Mouse (Mus musculus) forebrain, postnatal 0 days (tissue): ENCODE measurements around the gene Tesc. TPM values are rescaled to one million over a fixed set of nuclear protein-coding genes. Genes with fewer than 3 reads are reported as not detected.

Source experiments
- ATAC-seq: fragments of 200-750 bp; cut with Nextera tagmentation; 2 replicates; pipeline ENCODE4 v1.8.0; 2017; ENCODE audit warnings: mild to moderate bottlenecking, moderate library complexity
- DNase-seq: peaks from one replicate; pipeline ENCODE4 v3.0.0-alpha.2; 2015
- H3K27ac ChIP-seq: fragments of 300-500 bp; sonication (generic); 2 replicates; pipeline ENCODE4 v1.5.1; 2014; ENCODE audit warnings: low read depth, mild to moderate bottlenecking, antibody characterized with exemption, low read length, moderate library complexity, mixed read lengths
- H3K27me3 ChIP-seq: fragments of 300-500 bp; sonication (generic); 2 replicates; pipeline ENCODE4 v1.6.1; 2014; ENCODE audit warnings: mild to moderate bottlenecking, low read length, mixed read lengths; ENCODE audit not compliant: insufficient read depth
- H3K36me3 ChIP-seq: fragments of 300-500 bp; sonication (generic); 2 replicates; pipeline ENCODE4 v1.6.1; 2014; ENCODE audit warnings: mild to moderate bottlenecking, moderate library complexity; ENCODE audit not compliant: insufficient read depth
- H3K4me1 ChIP-seq: fragments of 300-500 bp; sonication (generic); 2 replicates; pipeline ENCODE4 v1.6.1; 2014; ENCODE audit warnings: antibody characterized with exemption; ENCODE audit not compliant: insufficient read depth
- H3K4me2 ChIP-seq: fragments of 300-500 bp; sonication (generic); 2 replicates; pipeline ENCODE4 v1.6.1; 2014; ENCODE audit warnings: low read depth, mild to moderate bottlenecking, moderate library complexity
- H3K4me3 ChIP-seq: fragments of 300-500 bp; sonication (generic); 2 replicates; pipeline ENCODE4 v1.5.1; 2014; ENCODE audit warnings: low read depth, low read length, mixed read lengths
- H3K9ac ChIP-seq: fragments of 300-500 bp; sonication (generic); 2 replicates; pipeline ENCODE4 v1.6.1; 2014; ENCODE audit warnings: mild to moderate bottlenecking
- H3K9me3 ChIP-seq: fragments of 300-500 bp; sonication (generic); 2 replicates; pipeline ENCODE4 v1.6.1; 2016; ENCODE audit warnings: low read length
- CTCF ChIP-seq: sonication (generic); IDR thresholded peaks from 2 replicates; pipeline ENCODE4 v1.5.1; 2016; ENCODE audit warnings: antibody characterized with exemption, control low read depth, low read depth
- WGBS: fragments of 180-500 bp; shearing (Covaris S2); extraction: QIAGEN DNeasy Blood & Tissue Kit; methylation state at CpG from one replicate; pipeline ENCODE4 v1.1.7; 2014; 5-methylcytosine and 5-hydroxymethylcytosine counted together
- polyA plus RNA-seq: library from polyadenylated mRNA; unstranded; fragments of >200 nt; fragmentation: Nextera tagmentation; extraction: Ambion mirVana; gene quantifications from 2 replicates; pipeline ENCODE4 v1.2.1, GENCODE M21; 2015
- total RNA-seq: library from RNA; depleted of rRNA; stranded (reverse); fragments of >200 nt; gene quantifications from 2 replicates; pipeline ENCODE4 v1.2.3, GENCODE M21; 2014

The Tesc gene
- total and polyA plus RNA-seq, 2 experiments from 2014 or later: 13.0 to 19.9 TPM

DNA sequence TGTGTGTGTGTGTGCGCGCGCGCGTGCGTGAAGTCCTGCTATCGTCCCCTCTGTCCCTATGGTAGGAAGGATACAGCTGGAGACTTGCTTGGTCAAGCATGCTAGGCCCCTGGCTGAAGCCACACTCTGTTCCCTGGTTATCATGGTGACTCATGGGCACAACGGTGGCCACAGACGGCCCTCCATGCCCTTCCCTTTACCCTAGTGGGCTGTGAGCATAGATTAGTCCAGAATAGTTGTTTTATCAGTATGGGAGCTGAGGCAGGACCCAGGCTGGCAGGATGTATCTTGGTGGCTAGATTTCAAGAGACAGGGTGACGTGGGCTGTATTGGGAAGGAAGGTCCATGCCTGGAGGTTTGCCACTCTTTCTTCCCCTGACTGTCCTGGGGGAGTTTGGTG lies 31.3 kb downstream of the Tesc start:
- H3K4me3 ChIP-seq: no peak overlapping the region
- 92% methylated on average over 10 of the region's 10 CpGs for WGBS

GRCm38 (mm10) chr5:118059646-118060045 lies 32.1 kb downstream of the Tesc start:
- TF ChIP-seq CTCF: no peak
- Histone ChIP-seq H3K4me2 (no peak overlapping the region), H3K36me3 (no peaks in the 10 kb centered on the region), H3K27me3 (no peaks in the 10 kb centered on the region), H3K9ac (no peak overlapping the region), H3K27ac (no peak overlapping the region), H3K4me3 (no peak overlapping the region), H3K9me3 (no peaks in the 10 kb centered on the region), H3K4me1 (peaks cover 18% of the 10 kb centered on the region; the same call in 1 of the 2 replicates)
- 76% methylated on average over 9 of the region's 9 CpGs for WGBS
- ATAC-seq (no peak), DNase-seq (no peak)

More for the DNA sequence above, 31.3 kb downstream of the Tesc start:
- Histone ChIP-seq H3K9me3 (no peaks in the 10 kb centered on the region), H3K4me1 (peaks cover 18% of the 10 kb centered on the region; the same call in 1 of the 2 replicates), H3K4me2 (no peak overlapping the region), H3K27ac (no peak overlapping the region), H3K27me3 (no peaks in the 10 kb centered on the region), H3K36me3 (no peaks in the 10 kb centered on the region), H3K9ac (no peak overlapping the region)
- TF ChIP-seq CTCF: no peak
- no peak for ATAC-seq
- DNase-seq: no peak

DNA sequence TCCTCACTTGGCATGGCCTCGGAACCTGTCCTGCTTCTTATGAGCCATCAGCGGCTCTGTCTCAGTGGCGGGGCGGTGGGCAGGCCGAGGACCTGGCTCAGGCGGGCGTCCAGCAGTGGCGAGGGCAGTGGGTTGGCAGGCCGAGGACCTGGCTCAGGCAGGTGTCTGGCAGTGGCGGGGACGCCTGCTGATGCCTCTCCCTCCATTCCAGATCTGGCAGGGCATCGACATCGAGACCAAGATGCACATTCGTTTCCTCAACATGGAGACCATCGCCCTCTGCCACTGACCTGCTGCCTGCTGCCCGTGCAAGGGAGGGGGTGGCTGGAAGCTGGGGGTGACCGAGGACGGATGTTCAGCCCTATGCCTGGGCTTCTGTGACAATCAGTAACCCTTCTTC lies 33.8 kb downstream of the Tesc start:
- Histone ChIP-seq H3K9me3 (no peaks in the 10 kb centered on the region), H3K4me3 (no peak overlapping the region), H3K4me2 (no peak overlapping the region), H3K27ac (no peak overlapping the region), H3K27me3 (no peaks in the 10 kb centered on the region), H3K36me3 (no peaks in the 10 kb centered on the region), H3K9ac (no peak overlapping the region), H3K4me1 (peaks cover 18% of the 10 kb centered on the region; the same call in 1 of the 2 replicates)
- ATAC-seq (no peak), DNase-seq (no peak)
- WGBS: 92% methylated on average over 18 of the region's 18 CpGs
- no peak for TF ChIP-seq CTCF

- no peak for TF ChIP-seq CTCF
- Histone ChIP-seq H3K4me3 (no peak overlapping the region), H3K4me1 (peaks cover 8% of the 10 kb centered on the region; the same call in 1 of the 2 replicates), H3K4me2 (no peak overlapping the region), H3K27me3 (no peaks in the 10 kb centered on the region), H3K36me3 (peaks cover 3% of the 10 kb centered on the region), H3K9me3 (no peaks in the 10 kb centered on the region), H3K9ac (0 out of 2 replicates have a peak overlapping the region, but pooled peaks have one; percentile 4), H3K27ac (peak overlapping the region; percentile 40; the same call in 1 of the 2 replicates)
- DNase-seq: peak; percentile 61
- ATAC-seq: peak; percentile 79
- 36% methylated on average over 8 of the region's 8 CpGs for WGBS
These were observed 35.7 kb downstream of the Tesc start for GRCm38 (mm10) chr5:118063181-118063621.

GRCm38 (mm10) chr5:118064284-118064901 lies 36.9 kb downstream of the Tesc start:
- H3K27ac ChIP-seq: peak overlapping the region; percentile 21; the same call in 1 of the 2 replicates
- H3K4me1 ChIP-seq: peaks cover 8% of the 10 kb centered on the region; the same call in 1 of the 2 replicates
- no peak overlapping the region for H3K4me3 ChIP-seq
- peak; percentile 36 for ATAC-seq
- H3K36me3 ChIP-seq: peaks cover 12% of the 10 kb centered on the region
- WGBS: 12% methylated on average over 10 of the region's 10 CpGs
- H3K9ac ChIP-seq: no peak overlapping the region
- no peaks in the 10 kb centered on the region for H3K9me3 ChIP-seq
- H3K4me2 ChIP-seq: no peak overlapping the region
- DNase-seq: no peak
- TF ChIP-seq CTCF: no peak
- H3K27me3 ChIP-seq: no peaks in the 10 kb centered on the region

GRCm38 (mm10) chr5:118065516-118066255 lies 38.1 kb downstream of the Tesc start:
- H3K27me3 ChIP-seq: no peaks in the 10 kb centered on the region
- no peak overlapping the region for H3K27ac ChIP-seq
- H3K36me3 ChIP-seq: peaks cover 19% of the 10 kb centered on the region
- no peak for DNase-seq
- H3K4me2 ChIP-seq: no peak overlapping the region
- ATAC-seq: no peak
- H3K9me3 ChIP-seq: no peaks in the 10 kb centered on the region
- peaks cover 8% of the 10 kb centered on the region; the same call in 1 of the 2 replicates for H3K4me1 ChIP-seq
- H3K4me3 ChIP-seq: no peak overlapping the region
- WGBS: 61% methylated on average over 19 of the region's 19 CpGs
- no peak overlapping the region for H3K9ac ChIP-seq
- no peak for TF ChIP-seq CTCF

- DNase-seq (no peak), ATAC-seq (peak; percentile 25; the same call in 1 of the 2 replicates)
- H3K27ac ChIP-seq: no peak overlapping the region
- 59% methylated on average over 5 of the region's 5 CpGs for WGBS
- TF ChIP-seq CTCF: peak; percentile 81
- no peaks in the 10 kb centered on the region for H3K27me3 ChIP-seq
- peaks cover 19% of the 10 kb centered on the region for H3K36me3 ChIP-seq
- H3K9ac ChIP-seq: no peak overlapping the region
- H3K9me3 ChIP-seq: no peaks in the 10 kb centered on the region
- no peak overlapping the region for H3K4me3 ChIP-seq
- peaks cover 8% of the 10 kb centered on the region; the same call in 1 of the 2 replicates for H3K4me1 ChIP-seq
- H3K4me2 ChIP-seq: no peak overlapping the region
These were observed 39.3 kb downstream of the Tesc start for GRCm38 (mm10) chr5:118066828-118067227.
